Mouse (Mus musculus) liver, embryonic 13.5 days (tissue): ENCODE data around the gene 4932429P05Rik. TPM values are rescaled to one million over a fixed set of nuclear protein-coding genes. Genes with fewer than 3 reads are reported as not detected.

ENCODE experiments used
- ATAC-seq: fragments of 200-750 bp; cut with Nextera tagmentation; 2 replicates; pipeline ENCODE4 v1.8.0; 2017; ENCODE audit warnings: low read depth, mild to moderate bottlenecking, moderate number of reproducible peaks, moderate library complexity
- DNase-seq: peaks from one replicate; pipeline ENCODE4 v3.0.0; 2022
- H3K27ac ChIP-seq: fragments of 300-500 bp; sonication (generic); 2 replicates; pipeline ENCODE4 v1.5.1; 2015; ENCODE audit warnings: moderate library complexity, mild to moderate bottlenecking, inconsistent platforms
- H3K27me3 ChIP-seq: fragments of 300-500 bp; sonication (generic); 2 replicates; pipeline ENCODE4 v1.6.1; 2015; ENCODE audit warnings: mild to moderate bottlenecking, inconsistent platforms
- H3K36me3 ChIP-seq: fragments of 300-500 bp; sonication (generic); 2 replicates; pipeline ENCODE4 v1.6.1; 2015; ENCODE audit warnings: mild to moderate bottlenecking, inconsistent platforms
- H3K4me1 ChIP-seq: fragments of 300-500 bp; sonication (generic); replicated peaks from 2 replicates; pipeline ENCODE4 v1.6.1; 2015; ENCODE audit warnings: inconsistent platforms
- H3K4me2 ChIP-seq: fragments of 300-500 bp; sonication (generic); 2 replicates; pipeline ENCODE4 v1.6.1; 2015; ENCODE audit warnings: inconsistent platforms, mild to moderate bottlenecking, moderate library complexity
- H3K4me3 ChIP-seq: fragments of 300-500 bp; sonication (generic); replicated peaks from 2 replicates; pipeline ENCODE4 v1.5.1; 2015; ENCODE audit warnings: mild to moderate bottlenecking, inconsistent platforms
- H3K9ac ChIP-seq: fragments of 300-500 bp; sonication (generic); 2 replicates; pipeline ENCODE4 v1.6.1; 2015; ENCODE audit warnings: mild to moderate bottlenecking, inconsistent platforms
- H3K9me3 ChIP-seq: fragments of 300-500 bp; sonication (generic); replicated peaks from 2 replicates; pipeline ENCODE4 v1.6.1; 2016; ENCODE audit warnings: inconsistent platforms
- polyA plus RNA-seq: library from polyadenylated mRNA; unstranded; fragments of >200 nt; fragmentation: Nextera tagmentation; extraction: Ambion mirVana; gene quantifications from 2 replicates; pipeline ENCODE4 v1.2.1, GENCODE M21; 2015

Gene 4932429P05Rik
- polyA plus RNA-seq: not detected in 2 replicates

DNA sequence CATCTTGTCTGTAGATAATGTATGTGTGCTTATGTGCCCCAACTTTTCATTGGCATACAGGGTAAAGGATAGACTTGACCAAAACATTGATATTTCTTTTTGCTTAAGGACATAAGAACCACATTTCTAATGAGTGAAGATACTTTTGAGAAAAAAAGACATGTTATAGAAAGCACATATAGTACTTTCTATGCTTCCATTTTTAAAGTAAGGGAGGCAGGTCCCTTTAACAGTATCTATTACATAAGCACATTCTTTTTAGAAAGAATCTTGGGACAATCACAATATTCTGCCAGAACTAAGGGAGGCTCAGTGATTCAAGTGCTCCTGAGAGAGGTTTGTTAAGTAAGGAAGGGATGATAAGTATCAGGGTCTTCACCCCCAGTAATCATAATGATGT, at the start of gene 4932429P05Rik:
Gene 4932429P05Rik (plus strand): TSS at position 301 of the 400 bp plus-strand sequence.
- no peaks in the 10 kb centered on the region for H3K36me3 ChIP-seq
- ATAC-seq: no peak
- no peak within 1 kb of the TSS for H3K27ac ChIP-seq

More for the DNA sequence above, at the start of gene 4932429P05Rik:
- H3K27me3 ChIP-seq: no peaks in the 10 kb centered on the region
- no peaks in the 10 kb centered on the region for H3K9me3 ChIP-seq
- no peak within 1 kb of the TSS for H3K4me3 ChIP-seq
- DNase-seq: no peak
- H3K4me1 ChIP-seq: no peaks in the 10 kb centered on the region
- H3K9ac ChIP-seq: no peak within 1 kb of the TSS
- no peak within 1 kb of the TSS for H3K4me2 ChIP-seq

Other genes starting within 250 kb of the 4932429P05Rik start
- not detected in 2 replicates for gene 4930415L06Rik, start 180.6 kb downstream of the 4932429P05Rik start, polyA plus RNA-seq